Mouse (Mus musculus) E14TG2a.4 (cell line): ENCODE measurements around the gene Tnrc6a.
"Not testable (repeated sequence)": the region's sequence is repeated elsewhere in the genome, so short reads cannot be mapped to it uniquely, and the experiment has no call there.

ENCODE experiments used
- CTCF ChIP-seq: conservative IDR thresholded peaks from 2 replicates; pipeline ENCODE4 v1.5.1; 2014; ENCODE audit warnings: low read length
- POU5F1 ChIP-seq: IDR thresholded peaks from 2 replicates; pipeline ENCODE4 v1.6.1; 2014; ENCODE audit warnings: low read length, borderline replicate concordance

GRCm38 (mm10) chr7:123105381-123105780 lies 18.3 kb upstream of the Tnrc6a start:
- TF ChIP-seq CTCF, POU5F1: not testable (repeated sequence)
